Mouse (Mus musculus) hindbrain, embryonic 16.5 days (tissue): ENCODE data around the gene Dusp8. TPM values are rescaled to one million over a fixed set of nuclear protein-coding genes. Genes with fewer than 3 reads are reported as not detected.
"Not testable (repeated sequence)": the region's sequence is repeated elsewhere in the genome, so short reads cannot be mapped to it uniquely, and the experiment has no call there.

Experiments used
- ATAC-seq: fragments of 200-750 bp; cut with Nextera tagmentation; 2 replicates; pipeline ENCODE4 v1.8.0; 2017; ENCODE audit warnings: moderate TSS enrichment, moderate library complexity
- H3K27ac ChIP-seq: fragments of 300-500 bp; sonication (generic); 2 replicates; pipeline ENCODE4 v1.5.1; 2014; ENCODE audit warnings: low read depth, mild to moderate bottlenecking, control low read depth, low read length, moderate library complexity
- H3K27me3 ChIP-seq: fragments of 300-500 bp; sonication (generic); replicated peaks from 2 replicates; pipeline ENCODE4 v1.6.1; 2014; ENCODE audit warnings: low read length; ENCODE audit not compliant: control insufficient read depth, insufficient read depth
- H3K36me3 ChIP-seq: fragments of 300-500 bp; sonication (generic); 2 replicates; pipeline ENCODE4 v1.6.1; 2014; ENCODE audit warnings: mild to moderate bottlenecking, low read length, moderate library complexity, mixed read lengths; ENCODE audit not compliant: control insufficient read depth, insufficient read depth
- H3K4me1 ChIP-seq: fragments of 300-500 bp; sonication (generic); 2 replicates; pipeline ENCODE4 v1.6.1; 2014; ENCODE audit warnings: low read depth, low read length; ENCODE audit not compliant: control insufficient read depth, insufficient read depth
- H3K4me2 ChIP-seq: fragments of 300-500 bp; sonication (generic); 2 replicates; pipeline ENCODE4 v1.6.1; 2014; ENCODE audit warnings: mild to moderate bottlenecking, low read length, control low read depth, moderate library complexity
- H3K4me3 ChIP-seq: fragments of 300-500 bp; sonication (generic); 2 replicates; pipeline ENCODE4 v1.5.1; 2014; ENCODE audit warnings: mild to moderate bottlenecking, low read length, control low read depth, moderate library complexity
- H3K9ac ChIP-seq: fragments of 300-500 bp; sonication (generic); 2 replicates; pipeline ENCODE4 v1.6.1; 2014; ENCODE audit warnings: low read depth, mild to moderate bottlenecking, control low read depth, low read length, moderate library complexity
- H3K9me3 ChIP-seq: fragments of 300-500 bp; sonication (generic); 2 replicates; pipeline ENCODE4 v1.6.1; 2014; ENCODE audit warnings: mild to moderate bottlenecking, low read length, moderate library complexity; ENCODE audit not compliant: control insufficient read depth
- WGBS: fragments of 180-500 bp; shearing (Covaris S2); extraction: QIAGEN DNeasy Blood & Tissue Kit; methylation state at CpG from one replicate; pipeline ENCODE4 v1.1.7; 2014; 5-methylcytosine and 5-hydroxymethylcytosine counted together
- polyA plus RNA-seq: library from polyadenylated mRNA; unstranded; fragments of >200 nt; fragmentation: Nextera tagmentation; extraction: Ambion mirVana; gene quantifications from 2 replicates; pipeline ENCODE4 v1.2.1, GENCODE M21; 2015

Gene Dusp8
- polyA plus RNA-seq: 109 and 117 TPM in 2 replicates

GRCm38 (mm10) chr7:142095183-142095931 is at the start of gene Dusp8:
Dusp8 (minus strand) TSS chr7:142095843.
- Histone ChIP-seq H3K4me3 (peak within 1 kb of the TSS; percentile 81), H3K27ac (peak within 1 kb of the TSS; percentile 96), H3K4me2 (peak within 1 kb of the TSS; percentile 89), H3K27me3 (no peaks in the 10 kb centered on the region), H3K9ac (peak within 1 kb of the TSS; percentile 98), H3K9me3 (no peaks in the 10 kb centered on the region), H3K36me3 (no peaks in the 10 kb centered on the region), H3K4me1 (peaks cover 41% of the 10 kb centered on the region)
- 0% methylated on average over 59 of the region's 63 CpGs for WGBS
- ATAC-seq: peak; percentile 83

- no peak for ATAC-seq
- no peaks in the 10 kb centered on the region for H3K4me1 ChIP-seq
- H3K27ac ChIP-seq: no peak within 1 kb of the TSS
- no peaks in the 10 kb centered on the region for H3K27me3 ChIP-seq
- H3K36me3 ChIP-seq: no peaks in the 10 kb centered on the region
- no peak within 1 kb of the TSS for H3K9ac ChIP-seq
- no peak within 1 kb of the TSS for H3K4me2 ChIP-seq
- no peak within 1 kb of the TSS for H3K4me3 ChIP-seq
- no peaks in the 10 kb centered on the region for H3K9me3 ChIP-seq
- 85% methylated on average over 1 of the region's 1 CpGs for WGBS
Measured at GRCm38 (mm10) chr7:142144507-142144906, 48.9 kb upstream of the Dusp8 start, which contains the start of gene Gm45337. Gm45337 (minus strand) TSS chr7:142144607.

- not testable (repeated sequence) for H3K9me3 ChIP-seq, H3K4me3 ChIP-seq, H3K27me3 ChIP-seq, H3K4me1 ChIP-seq, H3K9ac ChIP-seq, H3K27ac ChIP-seq, H3K4me2 ChIP-seq, H3K36me3 ChIP-seq, ATAC-seq
- WGBS: 55% methylated on average over 1 of the region's 1 CpGs
Measured at GRCm38 (mm10) chr7:142143506-142144010, 47.9 kb upstream of the Dusp8 start.

GRCm38 (mm10) chr7:142140696-142141095 is 45.1 kb upstream of the Dusp8 start:
- H3K27me3 ChIP-seq: no peaks in the 10 kb centered on the region
- H3K36me3 ChIP-seq: no peaks in the 10 kb centered on the region
- no peak for ATAC-seq
- 38% methylated on average over 1 of the region's 1 CpGs for WGBS
- H3K9me3 ChIP-seq: no peaks in the 10 kb centered on the region
- H3K4me1 ChIP-seq: no peaks in the 10 kb centered on the region
- no peak overlapping the region for H3K27ac ChIP-seq
- H3K4me2 ChIP-seq: no peak overlapping the region
- H3K4me3 ChIP-seq: no peak overlapping the region
- H3K9ac ChIP-seq: no peak overlapping the region

- not testable (repeated sequence) for H3K4me3 ChIP-seq, H3K4me1 ChIP-seq, ATAC-seq, H3K27ac ChIP-seq, H3K27me3 ChIP-seq, H3K4me2 ChIP-seq, H3K36me3 ChIP-seq, H3K9me3 ChIP-seq, H3K9ac ChIP-seq
- WGBS: 39% methylated on average over 2 of the region's 2 CpGs
Measured at GRCm38 (mm10) chr7:142135934-142136333, 40.3 kb upstream of the Dusp8 start, which contains the start of gene Gm39115. Gm39115 (minus strand) TSS chr7:142136034.

GRCm38 (mm10) chr7:142134206-142134995 is 38.8 kb upstream of the Dusp8 start:
- 58% methylated on average over 4 of the region's 4 CpGs for WGBS
- Histone ChIP-seq H3K4me3 (no peak overlapping the region), H3K36me3 (no peaks in the 10 kb centered on the region), H3K4me1 (no peaks in the 10 kb centered on the region), H3K9me3 (no peaks in the 10 kb centered on the region), H3K27ac (no peak overlapping the region), H3K27me3 (no peaks in the 10 kb centered on the region), H3K9ac (no peak overlapping the region), H3K4me2 (no peak overlapping the region)
- 0 out of 2 replicates have a peak, but pooled peaks have one; percentile 45 for ATAC-seq

GRCm38 (mm10) chr7:142128843-142129242 is 33.2 kb upstream of the Dusp8 start:
- 67% methylated on average over 4 of the region's 4 CpGs for WGBS
- no peaks in the 10 kb centered on the region for H3K4me1 ChIP-seq
- no peaks in the 10 kb centered on the region for H3K27me3 ChIP-seq
- H3K9me3 ChIP-seq: no peaks in the 10 kb centered on the region
- no peak for ATAC-seq
- H3K9ac ChIP-seq: no peak overlapping the region
- H3K36me3 ChIP-seq: no peaks in the 10 kb centered on the region
- H3K4me3 ChIP-seq: no peak overlapping the region
- H3K27ac ChIP-seq: no peak overlapping the region
- H3K4me2 ChIP-seq: no peak overlapping the region

GRCm38 (mm10) chr7:142120629-142121028 is 25.0 kb upstream of the Dusp8 start, which contains the start of gene Gm45618:
Gm45618 (minus strand) TSS chr7:142120729.
- WGBS: 90% methylated on average over 1 of the region's 1 CpGs
- not testable (repeated sequence) for H3K4me3 ChIP-seq, H3K4me1 ChIP-seq, H3K9me3 ChIP-seq, H3K27me3 ChIP-seq, H3K27ac ChIP-seq, H3K36me3 ChIP-seq, H3K9ac ChIP-seq, H3K4me2 ChIP-seq, ATAC-seq

GRCm38 (mm10) chr7:142119632-142120031 is 24.0 kb upstream of the Dusp8 start:
- WGBS: 27% methylated on average over 5 of the region's 5 CpGs
- no peaks in the 10 kb centered on the region for H3K9me3 ChIP-seq
- no peaks in the 10 kb centered on the region for H3K27me3 ChIP-seq
- no peak overlapping the region for H3K9ac ChIP-seq
- H3K27ac ChIP-seq: no peak overlapping the region
- no peak for ATAC-seq
- no peaks in the 10 kb centered on the region for H3K4me1 ChIP-seq
- no peaks in the 10 kb centered on the region for H3K36me3 ChIP-seq
- H3K4me3 ChIP-seq: no peak overlapping the region
- no peak overlapping the region for H3K4me2 ChIP-seq
